Mouse (Mus musculus) kidney, adult 9 months (tissue): ENCODE data around the gene Prdm9.

Experiments
- DNase-seq: peaks from one replicate; pipeline ENCODE4 v3.0.0; 2022

Prdm9 gene

DNA sequence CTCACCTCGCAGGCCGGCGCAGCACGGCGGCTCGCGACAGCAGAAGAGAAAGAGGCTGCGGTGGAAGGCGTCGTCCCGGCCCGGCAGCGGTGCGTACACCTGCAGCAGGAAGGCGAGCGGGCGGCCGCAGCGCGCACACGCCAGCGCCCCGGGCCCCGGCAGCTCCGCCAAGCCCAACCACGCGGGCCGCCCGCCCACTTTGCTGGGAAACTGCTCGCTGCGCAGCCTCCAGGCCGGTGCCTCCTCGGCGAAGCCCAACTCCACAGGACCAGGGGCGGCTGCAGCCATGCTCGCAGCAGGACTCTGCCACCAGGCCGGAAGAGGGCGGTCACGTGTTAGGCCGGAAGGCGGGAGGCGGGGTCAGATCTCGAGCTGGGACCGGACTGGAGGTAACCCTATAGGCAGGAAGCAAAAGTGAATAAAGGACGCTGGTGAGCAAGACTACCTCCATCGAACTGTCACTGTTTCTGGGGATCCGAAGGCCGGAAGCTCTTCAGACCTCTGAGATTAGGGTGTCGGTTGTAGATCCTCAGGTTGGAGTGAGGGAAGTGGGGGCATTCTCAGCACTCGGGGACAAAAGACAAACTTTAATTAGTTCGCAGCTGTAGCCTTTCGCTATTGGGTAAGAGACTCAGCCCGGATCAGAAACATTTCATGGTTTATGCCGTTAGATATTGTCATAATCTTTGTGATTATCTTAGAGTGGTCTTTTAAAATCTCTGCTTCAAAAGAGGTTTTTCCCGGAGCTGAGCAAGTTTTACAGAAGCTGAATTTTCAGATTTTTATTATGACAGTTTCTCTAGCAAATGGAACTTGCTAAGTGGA is 37.0 kb downstream of the Prdm9 start, which contains the start of gene Pdcd2:
Gene Pdcd2, minus strand, starts transcription at position 316 of the 825 bp plus-strand sequence.
- peak; percentile 97 for DNase-seq

GRCm38 (mm10) chr17:15526304-15526703 is 37.9 kb downstream of the Prdm9 start:
- no peak for DNase-seq

- no peak for DNase-seq
These were observed 45.4 kb downstream of the Prdm9 start for GRCm38 (mm10) chr17:15518766-15519165.

DNA sequence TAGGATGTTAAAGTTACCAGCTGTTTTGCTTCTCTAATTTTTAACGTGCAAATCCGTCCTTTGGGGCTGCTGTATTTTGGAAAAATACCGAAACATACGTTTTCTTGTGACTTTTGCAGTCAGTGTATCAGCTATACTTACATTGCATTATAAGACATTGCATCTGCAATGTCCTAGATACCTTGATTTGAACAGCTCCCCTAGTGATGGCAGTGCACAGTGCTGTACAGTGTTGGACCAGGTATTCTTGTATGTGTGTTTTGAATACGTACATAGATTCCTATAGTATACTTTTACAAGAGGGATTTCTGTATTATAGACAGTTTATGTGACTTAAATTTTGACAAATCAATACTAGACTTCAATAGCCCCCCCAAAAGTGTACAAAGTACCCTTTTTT is 46.0 kb downstream of the Prdm9 start:
- no peak for DNase-seq

DNA sequence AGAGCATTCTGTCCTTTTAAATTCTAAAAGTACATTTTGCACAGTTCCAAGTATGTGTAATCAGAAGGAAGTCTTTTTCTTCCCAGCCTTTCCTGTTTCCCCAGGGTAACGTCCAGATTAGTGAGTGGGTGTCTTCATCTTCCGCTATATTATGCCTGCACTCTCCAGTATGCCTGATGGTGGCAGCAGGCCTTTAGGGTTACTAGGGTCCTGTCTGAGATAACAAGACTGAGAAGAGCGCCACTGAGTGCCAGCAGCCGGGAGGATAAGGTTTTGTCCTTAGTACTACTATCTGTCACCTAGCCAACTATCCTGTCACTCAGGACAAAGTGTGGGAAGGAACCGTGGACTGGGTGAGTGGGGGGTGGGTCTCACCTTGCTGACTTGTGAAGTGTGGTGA is 46.4 kb downstream of the Prdm9 start:
- DNase-seq: no peak

DNA sequence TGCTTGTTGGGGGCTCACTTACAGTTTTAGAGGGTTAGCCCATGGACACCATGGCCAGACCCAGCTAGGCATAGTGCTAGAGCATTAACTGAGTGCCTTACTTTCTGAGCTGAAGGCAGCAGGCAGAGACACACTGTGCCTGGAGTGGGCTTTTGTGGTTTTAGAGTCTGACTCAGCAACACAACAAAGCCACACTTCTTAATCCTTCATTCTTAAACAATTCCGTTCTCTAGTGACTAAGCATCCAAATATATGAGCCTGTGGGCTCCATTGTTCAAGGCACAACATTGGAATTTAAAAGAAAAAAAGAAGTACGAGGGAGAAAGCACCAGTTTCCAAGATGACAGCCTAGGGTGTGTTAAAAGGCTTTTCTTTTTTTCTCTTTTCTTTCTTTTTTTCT is 53.5 kb downstream of the Prdm9 start:
- DNase-seq: no peak

DNA sequence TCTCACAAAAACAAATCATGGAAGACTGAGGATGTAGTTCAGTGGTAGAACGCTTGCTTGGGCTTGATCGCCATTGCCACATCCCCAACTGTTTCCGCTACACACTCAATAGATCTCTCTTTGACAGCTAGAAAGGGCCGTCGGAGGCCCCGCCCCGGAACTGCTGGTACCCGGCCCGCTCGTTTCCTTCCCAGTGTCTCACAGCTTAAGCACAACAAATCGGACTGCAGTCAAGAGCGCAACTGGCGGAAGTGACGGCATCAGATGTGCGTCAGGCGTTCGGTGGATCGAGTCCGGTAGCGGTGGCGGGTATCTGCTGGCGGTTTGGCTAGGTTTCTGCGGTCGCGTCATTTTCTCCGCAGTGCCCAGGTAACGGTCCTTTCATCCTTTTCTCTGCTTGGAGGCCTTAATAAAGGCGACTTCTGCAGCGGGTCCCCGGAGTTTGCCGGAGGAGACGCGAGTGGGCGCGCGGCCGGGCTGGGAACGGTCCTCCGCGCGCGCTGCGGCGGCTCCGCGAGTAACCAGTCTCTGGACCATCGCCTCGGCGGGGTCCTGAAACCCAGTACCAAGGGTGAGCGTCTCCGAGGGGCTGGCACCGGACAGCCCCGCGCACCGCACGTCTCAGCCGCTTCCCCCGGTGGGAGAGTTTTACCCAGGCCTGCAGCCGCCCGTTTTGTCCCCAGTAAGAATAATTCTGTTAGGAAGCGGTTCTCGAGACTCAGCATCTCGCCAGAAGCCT is 64.3 kb downstream of the Prdm9 start, which contains the start of the genes Psmb1 and Tbp:
Gene Psmb1, minus strand, starts transcription at position 96 of the 739 bp plus-strand sequence.
Gene Tbp, plus strand, starts transcription at position 233 of the 739 bp plus-strand sequence.
- DNase-seq: peak; percentile 99

DNA sequence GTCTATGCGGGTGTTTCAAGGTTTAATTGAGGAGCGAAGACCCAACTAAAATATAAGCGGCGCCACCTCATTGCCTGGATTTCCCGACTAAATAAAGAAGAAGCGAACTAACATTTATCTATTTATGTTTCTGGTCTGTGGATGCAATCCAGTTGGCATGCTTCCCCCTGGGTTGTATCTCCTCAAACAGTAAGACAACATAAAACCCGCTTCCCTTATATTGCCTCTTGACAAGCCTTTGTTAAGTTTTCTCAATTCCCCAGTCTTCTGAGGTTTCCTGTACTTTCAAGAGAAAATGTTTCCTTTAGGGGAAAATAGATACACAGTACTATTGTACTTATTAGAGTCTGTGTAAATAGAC is 65.4 kb downstream of the Prdm9 start:
- no peak for DNase-seq

DNA sequence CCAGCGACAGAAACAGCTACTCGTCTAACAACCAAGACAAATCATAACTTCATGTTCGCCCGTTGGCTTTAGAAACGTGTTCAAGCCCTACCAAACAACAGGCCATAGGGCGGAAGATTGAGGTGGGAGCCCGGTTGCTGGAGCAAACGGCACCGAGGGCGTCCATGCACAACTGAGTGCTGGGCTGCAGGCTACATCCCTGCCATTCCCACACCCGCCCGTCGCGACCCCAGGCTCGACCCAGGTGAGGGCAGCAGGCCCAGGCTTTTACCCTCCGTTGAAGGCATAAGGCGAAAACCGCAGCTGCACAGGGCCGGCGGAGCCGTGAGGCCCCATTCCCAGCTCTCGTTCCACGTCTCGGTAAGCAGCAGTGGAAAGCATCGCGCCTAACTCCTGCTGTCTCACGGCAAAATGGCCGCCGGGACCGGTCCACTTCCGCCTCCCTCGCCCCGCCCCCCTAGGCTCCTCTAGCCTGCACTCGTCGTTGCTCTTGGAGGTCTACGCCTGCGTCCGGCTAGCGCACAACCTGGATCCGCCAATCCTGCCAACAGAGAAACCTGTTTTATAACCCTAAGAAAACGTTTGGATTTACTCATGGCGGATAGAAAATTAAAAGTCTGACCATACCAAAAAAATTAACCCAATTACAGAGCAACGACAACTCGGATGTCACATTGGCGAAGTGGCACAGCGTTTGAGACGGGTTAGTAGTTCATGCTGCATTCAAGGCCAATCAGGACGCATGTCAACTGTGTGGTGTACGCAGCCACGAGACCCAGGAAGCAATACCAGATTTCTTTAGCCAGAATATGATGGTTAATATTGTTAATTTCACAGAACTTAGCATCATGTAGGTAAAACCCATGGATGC is 66.0 kb downstream of the Prdm9 start:
- DNase-seq: peak; percentile 96
